Mouse (Mus musculus): ENCODE results near the gene Tmem160.

DNA sequence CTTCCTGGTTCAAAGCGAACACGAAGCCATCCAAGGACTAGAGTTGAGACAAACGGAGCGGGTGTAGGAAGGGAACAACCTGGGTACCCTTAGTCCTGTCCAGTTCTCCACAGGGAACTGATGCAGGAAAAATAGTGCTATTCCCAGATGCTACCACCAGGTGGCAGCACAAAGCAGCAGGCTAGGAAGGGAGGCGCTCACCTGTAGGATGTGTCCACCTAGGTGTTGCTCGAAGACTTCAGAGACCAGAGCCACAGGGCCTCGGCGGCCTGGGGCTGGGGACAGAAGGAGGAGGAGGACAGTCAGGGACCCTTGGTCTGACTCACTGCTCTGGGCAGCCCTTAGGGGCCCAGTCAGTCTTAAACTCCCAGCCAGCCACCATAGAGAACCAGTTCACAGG, 12.6 kb downstream of the Tmem160 start:
- no peak for TF ChIP-seq POLR2A (IDR thresholded peaks at IDR 0.05; ENCODE audit: low read depth, low read length)
- TF ChIP-seq CTCF (IDR thresholded peaks at IDR 0.05; ENCODE audit: extremely low read depth, insufficient read length, insufficient replicate concordance, low read depth, low read length) = peak; percentile 93; the same call in 1 of the 2 replicates
